Mouse (Mus musculus) CH12.LX (cell line): ENCODE measurements around the gene 1700001J03Rik. TPM values are rescaled to one million over a fixed set of nuclear protein-coding genes. Genes with fewer than 3 reads are reported as not detected.

Source experiments
- DNase-seq: peaks from one replicate; pipeline ENCODE4 v3.0.0-alpha.2; 2013; ENCODE audit errors: extremely low read depth
- H3K27ac ChIP-seq: 2 replicates; pipeline ENCODE4 v1.5.1; 2012; ENCODE audit warnings: low read depth, mild to moderate bottlenecking, control low read depth, moderate library complexity; ENCODE audit not compliant: insufficient read depth
- H3K27me3 ChIP-seq: replicated peaks from 2 replicates; pipeline ENCODE3; 2012; ENCODE audit warnings: inconsistent platforms
- H3K36me3 ChIP-seq, 2 experiments: replicated peaks in 1 of 2; 2 replicates each; pipeline versions ENCODE3 to v1.6.1; 2012; ENCODE audit warnings: inconsistent platforms in 1 of 2, low read length in 1 of 2, mild to moderate bottlenecking in 1 of 2, mixed read lengths in 1 of 2, moderate library complexity in 1 of 2; ENCODE audit not compliant: control insufficient read depth in 1 of 2, insufficient read depth in 1 of 2
- H3K4me1 ChIP-seq, 2 experiments: 2 replicates each; pipeline ENCODE4 v1.6.1; 2012; ENCODE audit warnings: inconsistent platforms in 1 of 2, moderate library complexity in 1 of 2; ENCODE audit not compliant: insufficient read depth in 2 of 2, control insufficient read depth in 1 of 2
- H3K4me2 ChIP-seq: 2 replicates; pipeline ENCODE4 v1.6.1; 2012; ENCODE audit warnings: low read depth, mild to moderate bottlenecking, control low read depth; ENCODE audit not compliant: poor library complexity, insufficient read depth, severe bottlenecking
- H3K4me3 ChIP-seq, 3 experiments: fragments of 150-350 bp in 1 of 3; sonication (generic) in 1 of 3; replicated peaks in 1 of 3; 2 replicates each; pipeline versions ENCODE3 to v1.5.1; 2011 to 2012; ENCODE audit warnings: low read depth in 2 of 3, low read length in 2 of 3, mild to moderate bottlenecking in 2 of 3, moderate library complexity in 2 of 3, control low read depth in 1 of 3, improper control_type of control experiment in 1 of 3, inconsistent platforms in 1 of 3, mixed read lengths in 1 of 3; ENCODE audit not compliant: poor library complexity in 1 of 3
- H3K79me2 ChIP-seq: replicated peaks from 2 replicates; pipeline ENCODE4 v1.6.1; 2012; ENCODE audit warnings: mild to moderate bottlenecking, moderate library complexity; ENCODE audit not compliant: control insufficient read depth, poor library complexity, insufficient read depth, severe bottlenecking; ENCODE audit errors: extremely low read depth
- H3K9ac ChIP-seq: 2 replicates; pipeline ENCODE4 v1.6.1; 2012; ENCODE audit warnings: low read depth, mild to moderate bottlenecking, control low read depth, moderate library complexity; ENCODE audit not compliant: insufficient read depth
- H3K9me3 ChIP-seq: replicated peaks from 2 replicates; pipeline ENCODE3; 2012; ENCODE audit warnings: low read length, inconsistent platforms, mixed read lengths
- CHD2 ChIP-seq: IDR thresholded peaks from 2 replicates; pipeline ENCODE4 v1.6.1; 2011; ENCODE audit warnings: low read length, improper control_type of control experiment
- CTCF ChIP-seq, 2 experiments: IDR thresholded peaks in 1 of 2; conservative IDR thresholded peaks in 1 of 2; 2 replicates each; pipeline ENCODE4 v1.5.1; 2011 to 2012; ENCODE audit warnings: low read depth in 2 of 2, low read length in 2 of 2, improper control_type of control experiment in 1 of 2, inconsistent platforms in 1 of 2, mild to moderate bottlenecking in 1 of 2, moderate library complexity in 1 of 2
- E2F4 ChIP-seq: IDR thresholded peaks from 2 replicates; pipeline ENCODE4 v1.6.1; 2011; ENCODE audit warnings: low read depth, low read length, improper control_type of control experiment; ENCODE audit not compliant: insufficient replicate concordance
- EP300 ChIP-seq: IDR thresholded peaks from 2 replicates; pipeline ENCODE4 v1.6.1; 2011; ENCODE audit warnings: low read length, improper control_type of control experiment
- JUND ChIP-seq: conservative IDR thresholded peaks from 2 replicates; pipeline ENCODE4 v1.6.1; 2011; ENCODE audit warnings: low read depth, low read length, improper control_type of control experiment
- MEF2A ChIP-seq: IDR thresholded peaks from 2 replicates; pipeline ENCODE4 v1.6.1; 2014; ENCODE audit warnings: low read depth, mild to moderate bottlenecking, inconsistent platforms, low read length, improper control_type of control experiment, borderline replicate concordance
- MXI1 ChIP-seq: IDR thresholded peaks from 2 replicates; pipeline ENCODE4 v1.6.1; 2011; ENCODE audit warnings: mild to moderate bottlenecking, low read depth, low read length, improper control_type of control experiment
- NRF1 ChIP-seq: IDR thresholded peaks from 2 replicates; pipeline ENCODE4 v1.6.1; 2014; ENCODE audit warnings: low read depth, mild to moderate bottlenecking, inconsistent platforms, low read length, improper control_type of control experiment, moderate library complexity
- PAX5 ChIP-seq: IDR thresholded peaks from 2 replicates; pipeline ENCODE4 v1.6.1; 2012; ENCODE audit warnings: low read length, inconsistent platforms, mixed read lengths
- POLR2A ChIP-seq: IDR thresholded peaks from 2 replicates; pipeline ENCODE4 v1.6.1; 2011; ENCODE audit warnings: low read depth, mild to moderate bottlenecking, improper control_type of control experiment, low read length
- SMC3 ChIP-seq: IDR thresholded peaks from 2 replicates; pipeline ENCODE4 v1.6.1; 2011; ENCODE audit warnings: low read depth, low read length, improper control_type of control experiment
- USF1 ChIP-seq: IDR thresholded peaks from 2 replicates; pipeline ENCODE4 v1.6.1; 2014; ENCODE audit warnings: low read depth, mild to moderate bottlenecking, inconsistent platforms, low read length, improper control_type of control experiment
- dilution Hi-C: fragments of 300-500 bp; cut with MboI; formaldehyde crosslinking; loops from 2 replicates; pipeline ENCODE4 v1.14.3; 2020; ENCODE audit warnings: low sequenced_read_pairs; ENCODE audit not compliant: extremely low pct_unique_long_range_greater_than_20kb, extremely low pct_ligation_motif_present
- in situ Hi-C: fragments of 300-500 bp; cut with MboI; formaldehyde crosslinking; loops from 3 replicates; pipeline ENCODE4 v1.14.3; 2019; ENCODE audit warnings: low sequenced_read_pairs, low pct_ligation_motif_present, low pct_unique_long_range_greater_than_20kb, mixed read lengths
- polyA plus RNA-seq: library from polyadenylated mRNA; unstranded; fragments of >175 nt; gene quantifications from 2 replicates; pipeline ENCODE4 v1.2.1, GENCODE M21; 2012; ENCODE audit warnings: low read depth; ENCODE audit not compliant: insufficient read length
- total RNA-seq, 2 experiments: library from RNA; depleted of rRNA; stranded (reverse); fragments of 300-350 nt in 1 of 2; fragments of >200 nt in 1 of 2; gene quantifications; 2 replicates each; pipeline ENCODE4 v1.2.3; 2012 to 2014

The 1700001J03Rik gene
- total and polyA plus RNA-seq, 3 experiments: not detected

DNA sequence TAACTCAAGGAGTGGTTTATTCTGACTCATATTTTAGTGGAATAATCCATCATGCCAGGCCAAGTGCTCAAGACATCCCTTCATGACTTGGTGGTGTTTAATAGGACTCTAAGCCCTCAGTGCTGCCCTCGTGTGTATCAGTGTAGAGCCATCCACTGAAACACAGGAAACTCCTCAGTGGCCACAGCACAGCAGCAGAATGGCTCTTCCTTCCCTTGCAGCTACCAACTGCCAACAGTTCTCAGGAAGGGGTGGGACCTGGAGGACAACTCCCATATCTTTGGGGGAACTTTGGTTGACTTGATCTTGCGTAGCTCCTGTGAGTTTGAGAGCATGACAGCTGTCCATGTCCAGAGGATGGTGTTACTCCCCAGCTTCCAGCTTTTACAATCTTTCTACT lies 18.8 kb upstream of the 1700001J03Rik start:
- no peak overlapping the region for H3K4me2 ChIP-seq
- in situ Hi-C loops: no loop called here
- peak; percentile 15 for DNase-seq
- no peaks in the 10 kb centered on the region for H3K79me2 ChIP-seq
- H3K36me3 ChIP-seq: peaks cover 41 to 68% of the 10 kb centered on the region in 2 experiments
- no peak overlapping the region for H3K4me3 ChIP-seq
- H3K9me3 ChIP-seq: peaks cover 2% of the 10 kb centered on the region
- TF ChIP-seq EP300 (no peak), E2F4 (no peak), POLR2A (no peak), CHD2 (no peak), JUND (no peak), PAX5 (no peak)
- H3K27me3 ChIP-seq: no peaks in the 10 kb centered on the region
- peaks cover 0 to 12% of the 10 kb centered on the region in 2 experiments; a peak in 2 of 4 replicates for H3K4me1 ChIP-seq
- no peak overlapping the region for H3K9ac ChIP-seq
- no peak overlapping the region for H3K27ac ChIP-seq
- dilution Hi-C loops: no loop called here

DNA sequence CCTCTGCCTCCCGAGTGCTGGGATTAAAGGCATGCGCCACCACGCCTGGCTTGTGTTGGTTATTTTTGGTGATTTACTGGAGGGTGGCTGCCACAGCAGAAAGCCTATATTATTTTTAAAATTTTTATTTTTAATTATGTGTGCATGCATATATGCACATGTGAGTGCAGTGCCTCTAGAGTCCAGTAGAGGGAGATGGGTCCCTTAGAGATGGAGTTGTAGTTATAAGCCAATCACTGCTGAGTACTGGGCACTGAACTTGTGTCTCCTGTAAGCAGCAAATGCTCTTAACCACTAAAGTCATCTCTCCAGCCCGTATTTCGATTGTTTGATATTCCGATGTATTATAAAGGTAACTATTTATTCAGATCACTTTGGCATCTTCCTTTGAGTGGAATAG lies 15.5 kb upstream of the 1700001J03Rik start:
- dilution Hi-C loops: no loop called here

DNA sequence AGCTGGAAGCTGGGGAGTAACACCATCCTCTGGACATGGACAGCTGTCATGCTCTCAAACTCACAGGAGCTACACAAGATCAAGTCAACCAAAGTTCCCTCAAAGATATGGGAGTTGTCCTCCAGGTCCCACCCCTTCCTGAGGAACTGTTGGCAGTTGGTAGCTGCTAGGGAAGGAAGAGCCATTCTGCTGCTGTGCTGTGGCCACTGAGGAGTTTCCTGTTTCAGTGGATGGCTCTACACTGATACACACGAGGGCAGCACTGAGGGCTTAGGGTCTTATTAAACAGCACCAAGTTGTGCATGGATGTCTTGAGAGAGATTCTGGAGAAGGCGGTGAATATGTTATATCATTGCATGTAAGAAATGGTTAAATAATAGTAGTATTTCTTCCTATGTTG lies 14.4 kb upstream of the 1700001J03Rik start:
- peaks cover 0 to 12% of the 10 kb centered on the region in 2 experiments; a peak in 2 of 4 replicates for H3K4me1 ChIP-seq
- H3K9ac ChIP-seq: no peak overlapping the region
- H3K4me2 ChIP-seq: no peak overlapping the region
- peaks cover 2% of the 10 kb centered on the region for H3K9me3 ChIP-seq
- no peak for TF ChIP-seq MXI1
- peak in 1 of 2 experiments; percentile 27; a peak in 2 of 4 replicates for TF ChIP-seq CTCF (conservative IDR thresholded peaks at IDR 0.05 in 1 of 2, IDR thresholded peaks at IDR 0.05 in 1 of 2; ENCODE audit: low read depth in 2 of 2, low read length in 2 of 2)
- peak; percentile 20 for TF ChIP-seq SMC3
- no peak for TF ChIP-seq MEF2A
- H3K79me2 ChIP-seq: no peaks in the 10 kb centered on the region
- dilution Hi-C loops: no loop called here
- H3K36me3 ChIP-seq: peaks cover 7 to 31% of the 10 kb centered on the region in 2 experiments
- H3K4me3 ChIP-seq: no peak overlapping the region
- no peak for DNase-seq
- no peak overlapping the region for H3K27ac ChIP-seq
- in situ Hi-C loops: loop anchor here (10.0 to 25.0 kb wide), 2 partner anchors 105 to 263 kb away; no protein-coding TSS in a partner anchor
- no peaks in the 10 kb centered on the region for H3K27me3 ChIP-seq

More for the DNA sequence above, 15.5 kb upstream of the 1700001J03Rik start:
- DNase-seq: no peak
- H3K9me3 ChIP-seq: peaks cover 2% of the 10 kb centered on the region
- no peaks in the 10 kb centered on the region for H3K27me3 ChIP-seq
- H3K4me1 ChIP-seq: peaks cover 0 to 12% of the 10 kb centered on the region in 2 experiments; a peak in 2 of 4 replicates
- no peaks in the 10 kb centered on the region for H3K79me2 ChIP-seq
- no peak overlapping the region for H3K4me3 ChIP-seq
- no peak overlapping the region for H3K4me2 ChIP-seq
- H3K36me3 ChIP-seq: peaks cover 13 to 42% of the 10 kb centered on the region in 2 experiments
- no peak overlapping the region for H3K9ac ChIP-seq
- TF ChIP-seq USF1: no peak
- TF ChIP-seq NRF1: no peak
- TF ChIP-seq CTCF (conservative IDR thresholded peaks at IDR 0.05 in 1 of 2, IDR thresholded peaks at IDR 0.05 in 1 of 2; ENCODE audit: low read depth in 2 of 2, low read length in 2 of 2): peak in 1 of 2 experiments; percentile 40; a peak in 2 of 4 replicates
- no peak overlapping the region for H3K27ac ChIP-seq
- in situ Hi-C loops: no loop called here
